Mouse (Mus musculus) limb, embryonic 14.5 days (tissue): ENCODE data around the gene Nlgn3. TPM values are rescaled to one million over a fixed set of nuclear protein-coding genes. Genes with fewer than 3 reads are reported as not detected.
A peak's percentile ranks its signal among the peaks of the same experiment; 100 is the strongest.

Experiments
- ATAC-seq: fragments of 200-750 bp; cut with Nextera tagmentation; 2 replicates; pipeline ENCODE4 v1.8.0; 2017; ENCODE audit warnings: low read depth, moderate number of reproducible peaks, moderate TSS enrichment; ENCODE audit not compliant: low FRiP score
- DNase-seq: peaks from one replicate; pipeline ENCODE4 v3.0.0-alpha.2; 2015; ENCODE audit warnings: low spot score
- H3K27ac ChIP-seq: fragments of 300-500 bp; sonication (generic); replicated peaks from 2 replicates; pipeline ENCODE4 v1.5.1; 2014; ENCODE audit warnings: low read depth, mild to moderate bottlenecking, low read length, moderate library complexity, mixed read lengths
- H3K27me3 ChIP-seq: fragments of 300-500 bp; sonication (generic); 2 replicates; pipeline ENCODE4 v1.6.1; 2014; ENCODE audit warnings: low read length, mixed read lengths; ENCODE audit not compliant: control insufficient read depth, insufficient read depth
- H3K36me3 ChIP-seq: fragments of 300-500 bp; sonication (generic); 2 replicates; pipeline ENCODE4 v1.6.1; 2014; ENCODE audit warnings: mild to moderate bottlenecking, low read length, moderate library complexity, mixed read lengths; ENCODE audit not compliant: control insufficient read depth, insufficient read depth
- H3K4me1 ChIP-seq: fragments of 300-500 bp; sonication (generic); 2 replicates; pipeline ENCODE4 v1.6.1; 2014; ENCODE audit warnings: antibody characterized with exemption, low read length, mixed read lengths; ENCODE audit not compliant: control insufficient read depth, insufficient read depth
- H3K4me2 ChIP-seq: fragments of 300-500 bp; sonication (generic); replicated peaks from 2 replicates; pipeline ENCODE4 v1.6.1; 2014; ENCODE audit warnings: low read depth, mild to moderate bottlenecking, low read length, moderate library complexity; ENCODE audit not compliant: severe bottlenecking
- H3K4me3 ChIP-seq: fragments of 300-500 bp; sonication (generic); replicated peaks from 2 replicates; pipeline ENCODE4 v1.5.1; 2014; ENCODE audit warnings: low read length
- H3K9ac ChIP-seq: fragments of 300-500 bp; sonication (generic); 2 replicates; pipeline ENCODE4 v1.6.1; 2014; ENCODE audit warnings: mild to moderate bottlenecking, low read depth, low read length, moderate library complexity; ENCODE audit not compliant: severe bottlenecking
- H3K9me3 ChIP-seq: fragments of 300-500 bp; sonication (generic); 2 replicates; pipeline ENCODE4 v1.6.1; 2016; ENCODE audit warnings: low read length; ENCODE audit not compliant: control insufficient read depth
- POLR2A ChIP-seq: fragments of 200-500 bp; IDR thresholded peaks from 2 replicates; pipeline ENCODE4 v1.8.0; 2012; ENCODE audit warnings: inconsistent platforms, mild to moderate bottlenecking, moderate library complexity, borderline replicate concordance; ENCODE audit not compliant: insufficient read depth, insufficient read length; ENCODE audit errors: extremely low read depth
- WGBS: fragments of 180-500 bp; shearing (Covaris S2); extraction: QIAGEN DNeasy Blood & Tissue Kit; methylation state at CpG from one replicate; pipeline ENCODE4 v1.1.7; 2014; 5-methylcytosine and 5-hydroxymethylcytosine counted together
- polyA plus RNA-seq, 2 experiments: library from polyadenylated mRNA; depleted of rRNA in 1 of 2; stranded (reverse) in 1 of 2; unstranded in 1 of 2; fragments of >200 nt; fragmentation: Nextera tagmentation in 1 of 2; extraction: Ambion mirVana in 1 of 2; gene quantifications; 2 replicates each; pipeline versions ENCODE4 v1.2.1 to v1.2.3; 2012 to 2014

Gene Nlgn3
- polyA plus RNA-seq, 2 experiments, result 10.3 to 18.2 TPM

GRCm38 (mm10) chrX:101301654-101302053 is 2.7 kb downstream of the Nlgn3 start:
- Histone ChIP-seq H3K27me3 (no peaks in the 10 kb centered on the region), H3K27ac (no peak overlapping the region), H3K4me3 (no peak overlapping the region), H3K4me1 (peaks cover 6% of the 10 kb centered on the region; the same call in 1 of the 2 replicates), H3K4me2 (peak overlapping the region; percentile 50; the same call in 1 of the 2 replicates), H3K9ac (no peak overlapping the region), H3K36me3 (peaks cover 7% of the 10 kb centered on the region; the same call in 1 of the 2 replicates), H3K9me3 (no peaks in the 10 kb centered on the region)
- DNase-seq (no peak), ATAC-seq (no peak)
- WGBS, result 68% methylated on average over 8 of the region's 9 CpGs
- TF ChIP-seq POLR2A, result no peak

- 52% methylated on average over 2 of the region's 2 CpGs for WGBS
- Histone ChIP-seq H3K4me2 (no peak overlapping the region), H3K4me3 (no peak overlapping the region), H3K4me1 (peaks cover 6% of the 10 kb centered on the region; the same call in 1 of the 2 replicates), H3K27ac (no peak overlapping the region), H3K36me3 (peaks cover 10% of the 10 kb centered on the region; the same call in 1 of the 2 replicates), H3K9ac (no peak overlapping the region), H3K9me3 (no peaks in the 10 kb centered on the region), H3K27me3 (no peaks in the 10 kb centered on the region)
- DNase-seq (no peak), ATAC-seq (no peak)
- TF ChIP-seq POLR2A, result no peak
Observed at GRCm38 (mm10) chrX:101304646-101305045, 5.7 kb downstream of the Nlgn3 start.

GRCm38 (mm10) chrX:101309299-101309698 is 10.3 kb downstream of the Nlgn3 start:
- no peak overlapping the region for H3K27ac ChIP-seq
- H3K4me3 ChIP-seq, result no peak overlapping the region
- no peaks in the 10 kb centered on the region for H3K27me3 ChIP-seq
- no peak overlapping the region for H3K9ac ChIP-seq
- H3K9me3 ChIP-seq, result no peaks in the 10 kb centered on the region
- WGBS, result 91% methylated on average over 5 of the region's 5 CpGs
- peaks cover 22% of the 10 kb centered on the region; the same call in 1 of the 2 replicates for H3K36me3 ChIP-seq
- DNase-seq, result no peak
- TF ChIP-seq POLR2A, result no peak
- no peaks in the 10 kb centered on the region for H3K4me1 ChIP-seq
- H3K4me2 ChIP-seq, result no peak overlapping the region
- no peak for ATAC-seq

- Histone ChIP-seq H3K27me3 (no peaks in the 10 kb centered on the region), H3K4me3 (no peak overlapping the region), H3K4me2 (no peak overlapping the region), H3K9ac (no peak overlapping the region), H3K9me3 (no peaks in the 10 kb centered on the region), H3K4me1 (no peaks in the 10 kb centered on the region), H3K36me3 (peaks cover 28% of the 10 kb centered on the region; the same call in 1 of the 2 replicates), H3K27ac (no peak overlapping the region)
- DNase-seq, result no peak
- no peak for ATAC-seq
- no peak for TF ChIP-seq POLR2A
- WGBS, result 42% methylated on average over 6 of the region's 6 CpGs
Observed at GRCm38 (mm10) chrX:101313625-101314359, 14.8 kb downstream of the Nlgn3 start.

- H3K4me2 ChIP-seq, result no peak overlapping the region
- WGBS, result 95% methylated on average over 12 of the region's 12 CpGs
- TF ChIP-seq POLR2A, result no peak
- no peak for DNase-seq
- no peak overlapping the region for H3K4me3 ChIP-seq
- no peak overlapping the region for H3K9ac ChIP-seq
- peaks cover 16% of the 10 kb centered on the region for H3K36me3 ChIP-seq
- no peaks in the 10 kb centered on the region for H3K9me3 ChIP-seq
- ATAC-seq, result no peak
- no peaks in the 10 kb centered on the region for H3K4me1 ChIP-seq
- no peaks in the 10 kb centered on the region for H3K27me3 ChIP-seq
- H3K27ac ChIP-seq, result no peak overlapping the region
Observed at GRCm38 (mm10) chrX:101319775-101320174, 20.8 kb downstream of the Nlgn3 start.
